Mouse (Mus musculus): ENCODE measurements around the gene Rgmb. TPM values are rescaled to one million over a fixed set of nuclear protein-coding genes. Genes with fewer than 3 reads are reported as not detected.

The Rgmb gene
- polyA plus RNA-seq (2015; fragmentation: Nextera tagmentation; extraction: Ambion mirVana), result 56.8 and 57.1 TPM in 2 replicates

- H3K4me1 ChIP-seq (ENCODE audit: control insufficient read depth, insufficient read depth, low read length), result peaks cover 18% of the 10 kb centered on the region; the same call in 1 of the 2 replicates
- peak; percentile 15 for ATAC-seq
- under 1% methylated on average over 52 of the region's 55 CpGs for WGBS
- no peaks in the 10 kb centered on the region for H3K9me3 ChIP-seq (replicated peaks; ENCODE audit: control insufficient read depth, low read length, poor library complexity, severe bottlenecking)
- peak within 1 kb of the TSS; percentile 86 for H3K9ac ChIP-seq (ENCODE audit: low read depth, low read length)
- H3K27me3 ChIP-seq (ENCODE audit: control insufficient read depth, insufficient read depth, low read depth, low read length), result no peaks in the 10 kb centered on the region
- H3K27ac ChIP-seq (ENCODE audit: low read length), result peak within 1 kb of the TSS; percentile 94
- peak within 1 kb of the TSS; percentile 80 for H3K4me2 ChIP-seq (ENCODE audit: low read length)
- H3K36me3 ChIP-seq (ENCODE audit: control insufficient read depth, insufficient read depth, low read length), result no peaks in the 10 kb centered on the region
- H3K4me3 ChIP-seq (ENCODE audit: low read depth, low read length), result peak within 1 kb of the TSS; percentile 83
These were observed at the start of gene Rgmb for GRCm38 (mm10) chr17:15830766-15831644. TSS of gene Rgmb (minus strand) at chr17:15831039.

- no peak overlapping the region for H3K9ac ChIP-seq (ENCODE audit: low read depth, low read length)
- no peaks in the 10 kb centered on the region for H3K36me3 ChIP-seq (ENCODE audit: control insufficient read depth, insufficient read depth, low read length)
- H3K9me3 ChIP-seq (replicated peaks; ENCODE audit: control insufficient read depth, low read length, poor library complexity, severe bottlenecking), result no peaks in the 10 kb centered on the region
- no peaks in the 10 kb centered on the region for H3K27me3 ChIP-seq (ENCODE audit: control insufficient read depth, insufficient read depth, low read depth, low read length)
- H3K4me1 ChIP-seq (ENCODE audit: control insufficient read depth, insufficient read depth, low read length), result no peaks in the 10 kb centered on the region
- H3K4me2 ChIP-seq (ENCODE audit: low read length), result no peak overlapping the region
- WGBS, result 81% methylated on average over 6 of the region's 6 CpGs
- no peak overlapping the region for H3K27ac ChIP-seq (ENCODE audit: low read length)
- H3K4me3 ChIP-seq (ENCODE audit: low read depth, low read length), result no peak overlapping the region
- ATAC-seq, result no peak
These were observed 43.9 kb upstream of the Rgmb start for GRCm38 (mm10) chr17:15874765-15875164.

GRCm38 (mm10) chr17:15872093-15872492 is 41.3 kb upstream of the Rgmb start:
- no peaks in the 10 kb centered on the region for H3K4me1 ChIP-seq (ENCODE audit: control insufficient read depth, insufficient read depth, low read length)
- H3K27me3 ChIP-seq (ENCODE audit: control insufficient read depth, insufficient read depth, low read depth, low read length), result no peaks in the 10 kb centered on the region
- ATAC-seq, result no peak
- no peaks in the 10 kb centered on the region for H3K36me3 ChIP-seq (ENCODE audit: control insufficient read depth, insufficient read depth, low read length)
- no peak overlapping the region for H3K4me2 ChIP-seq (ENCODE audit: low read length)
- no peak overlapping the region for H3K9ac ChIP-seq (ENCODE audit: low read depth, low read length)
- no peaks in the 10 kb centered on the region for H3K9me3 ChIP-seq (replicated peaks; ENCODE audit: control insufficient read depth, low read length, poor library complexity, severe bottlenecking)
- H3K4me3 ChIP-seq (ENCODE audit: low read depth, low read length), result no peak overlapping the region
- H3K27ac ChIP-seq (ENCODE audit: low read length), result no peak overlapping the region

GRCm38 (mm10) chr17:15865249-15865648 is 34.4 kb upstream of the Rgmb start:
- 92% methylated on average over 1 of the region's 1 CpGs for WGBS
- Histone ChIP-seq H3K9me3 (replicated peaks; ENCODE audit: control insufficient read depth, low read length, poor library complexity, severe bottlenecking) (no peaks in the 10 kb centered on the region), H3K4me1 (ENCODE audit: control insufficient read depth, insufficient read depth, low read length) (no peaks in the 10 kb centered on the region), H3K36me3 (ENCODE audit: control insufficient read depth, insufficient read depth, low read length) (no peaks in the 10 kb centered on the region), H3K4me2 (ENCODE audit: low read length) (no peak overlapping the region), H3K27ac (ENCODE audit: low read length) (no peak overlapping the region), H3K27me3 (ENCODE audit: control insufficient read depth, insufficient read depth, low read depth, low read length) (no peaks in the 10 kb centered on the region), H3K9ac (ENCODE audit: low read depth, low read length) (no peak overlapping the region), H3K4me3 (ENCODE audit: low read depth, low read length) (no peak overlapping the region)
- no peak for ATAC-seq

GRCm38 (mm10) chr17:15862355-15862754 is 31.5 kb upstream of the Rgmb start:
- Histone ChIP-seq H3K4me3 (ENCODE audit: low read depth, low read length) (no peak overlapping the region), H3K4me2 (ENCODE audit: low read length) (no peak overlapping the region), H3K36me3 (ENCODE audit: control insufficient read depth, insufficient read depth, low read length) (no peaks in the 10 kb centered on the region), H3K27me3 (ENCODE audit: control insufficient read depth, insufficient read depth, low read depth, low read length) (no peaks in the 10 kb centered on the region), H3K27ac (ENCODE audit: low read length) (no peak overlapping the region), H3K9ac (ENCODE audit: low read depth, low read length) (no peak overlapping the region), H3K4me1 (ENCODE audit: control insufficient read depth, insufficient read depth, low read length) (no peaks in the 10 kb centered on the region), H3K9me3 (replicated peaks; ENCODE audit: control insufficient read depth, low read length, poor library complexity, severe bottlenecking) (no peaks in the 10 kb centered on the region)
- WGBS, result 80% methylated on average over 4 of the region's 4 CpGs
- ATAC-seq, result no peak

- Histone ChIP-seq H3K9me3 (replicated peaks; ENCODE audit: control insufficient read depth, low read length, poor library complexity, severe bottlenecking) (no peaks in the 10 kb centered on the region), H3K27me3 (ENCODE audit: control insufficient read depth, insufficient read depth, low read depth, low read length) (no peaks in the 10 kb centered on the region), H3K27ac (ENCODE audit: low read length) (no peak overlapping the region), H3K9ac (ENCODE audit: low read depth, low read length) (no peak overlapping the region), H3K36me3 (ENCODE audit: control insufficient read depth, insufficient read depth, low read length) (no peaks in the 10 kb centered on the region), H3K4me2 (ENCODE audit: low read length) (no peak overlapping the region), H3K4me3 (ENCODE audit: low read depth, low read length) (no peak overlapping the region), H3K4me1 (ENCODE audit: control insufficient read depth, insufficient read depth, low read length) (no peaks in the 10 kb centered on the region)
- 67% methylated on average over 2 of the region's 2 CpGs for WGBS
- ATAC-seq, result no peak
These were observed 22.3 kb upstream of the Rgmb start for GRCm38 (mm10) chr17:15853121-15853520.

GRCm38 (mm10) chr17:15850544-15850943 is 19.7 kb upstream of the Rgmb start:
- no peaks in the 10 kb centered on the region for H3K27me3 ChIP-seq (ENCODE audit: control insufficient read depth, insufficient read depth, low read depth, low read length)
- no peak overlapping the region for H3K4me3 ChIP-seq (ENCODE audit: low read depth, low read length)
- H3K9ac ChIP-seq (ENCODE audit: low read depth, low read length), result no peak overlapping the region
- no peak overlapping the region for H3K27ac ChIP-seq (ENCODE audit: low read length)
- H3K9me3 ChIP-seq (replicated peaks; ENCODE audit: control insufficient read depth, low read length, poor library complexity, severe bottlenecking), result no peaks in the 10 kb centered on the region
- no peak overlapping the region for H3K4me2 ChIP-seq (ENCODE audit: low read length)
- no peak for ATAC-seq
- no peaks in the 10 kb centered on the region for H3K4me1 ChIP-seq (ENCODE audit: control insufficient read depth, insufficient read depth, low read length)
- 81% methylated on average over 3 of the region's 3 CpGs for WGBS
- H3K36me3 ChIP-seq (ENCODE audit: control insufficient read depth, insufficient read depth, low read length), result no peaks in the 10 kb centered on the region

GRCm38 (mm10) chr17:15841425-15841824 is 10.6 kb upstream of the Rgmb start:
- WGBS, result 89% methylated on average over 2 of the region's 2 CpGs
- H3K4me1 ChIP-seq (ENCODE audit: control insufficient read depth, insufficient read depth, low read length), result no peaks in the 10 kb centered on the region
- H3K27ac ChIP-seq (ENCODE audit: low read length), result no peak overlapping the region
- H3K36me3 ChIP-seq (ENCODE audit: control insufficient read depth, insufficient read depth, low read length), result no peaks in the 10 kb centered on the region
- H3K9me3 ChIP-seq (replicated peaks; ENCODE audit: control insufficient read depth, low read length, poor library complexity, severe bottlenecking), result no peaks in the 10 kb centered on the region
- no peaks in the 10 kb centered on the region for H3K27me3 ChIP-seq (ENCODE audit: control insufficient read depth, insufficient read depth, low read depth, low read length)
- ATAC-seq, result no peak
- no peak overlapping the region for H3K9ac ChIP-seq (ENCODE audit: low read depth, low read length)
- no peak overlapping the region for H3K4me3 ChIP-seq (ENCODE audit: low read depth, low read length)
- no peak overlapping the region for H3K4me2 ChIP-seq (ENCODE audit: low read length)

- Histone ChIP-seq H3K4me3 (ENCODE audit: low read depth, low read length) (no peak overlapping the region), H3K36me3 (ENCODE audit: control insufficient read depth, insufficient read depth, low read length) (no peaks in the 10 kb centered on the region), H3K9me3 (replicated peaks; ENCODE audit: control insufficient read depth, low read length, poor library complexity, severe bottlenecking) (no peaks in the 10 kb centered on the region), H3K27me3 (ENCODE audit: control insufficient read depth, insufficient read depth, low read depth, low read length) (no peaks in the 10 kb centered on the region), H3K4me2 (ENCODE audit: low read length) (no peak overlapping the region), H3K9ac (ENCODE audit: low read depth, low read length) (no peak overlapping the region), H3K27ac (ENCODE audit: low read length) (no peak overlapping the region), H3K4me1 (ENCODE audit: control insufficient read depth, insufficient read depth, low read length) (peaks cover 14% of the 10 kb centered on the region; the same call in 1 of the 2 replicates)
- WGBS, result 8% methylated on average over 5 of the region's 5 CpGs
- no peak for ATAC-seq
These were observed 1.6 kb upstream of the Rgmb start for GRCm38 (mm10) chr17:15832398-15832797.

Data from midbrain, embryonic 16.5 days (tissue).